Mouse (Mus musculus) skeletal muscle tissue, adult 2 months (tissue): Measurements from ENCODE around the gene Fgfr1op.
"Not testable (repeated sequence)": the region's sequence is repeated elsewhere in the genome, so short reads cannot be mapped to it uniquely, and the experiment has no call there.

Experiments used
- DNase-seq: peaks from one replicate; pipeline ENCODE4 v3.0.0-alpha.2; 2012; ENCODE audit warnings: low read depth, low spot score

The Fgfr1op gene

DNA sequence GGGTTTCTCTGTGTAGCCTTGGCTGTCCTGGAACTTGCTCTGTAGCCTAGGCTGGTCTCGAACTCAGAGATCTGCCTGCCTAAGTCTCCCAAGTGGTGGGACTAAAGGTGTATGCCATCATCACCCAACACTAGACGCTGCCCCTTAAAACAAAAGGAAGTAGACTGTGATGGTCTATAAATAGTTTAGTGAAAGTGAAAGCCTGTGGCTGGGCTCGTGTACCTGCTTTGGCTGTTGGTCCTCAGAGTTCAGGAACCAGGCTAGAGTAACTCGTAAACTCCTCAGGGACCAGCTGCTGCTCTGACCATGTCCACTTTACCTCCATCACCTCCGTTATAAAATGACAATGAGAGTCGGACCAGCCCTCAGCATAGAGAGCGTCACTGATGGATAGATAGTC lies 5.0 kb downstream of the Fgfr1op start:
- no peak for DNase-seq

DNA sequence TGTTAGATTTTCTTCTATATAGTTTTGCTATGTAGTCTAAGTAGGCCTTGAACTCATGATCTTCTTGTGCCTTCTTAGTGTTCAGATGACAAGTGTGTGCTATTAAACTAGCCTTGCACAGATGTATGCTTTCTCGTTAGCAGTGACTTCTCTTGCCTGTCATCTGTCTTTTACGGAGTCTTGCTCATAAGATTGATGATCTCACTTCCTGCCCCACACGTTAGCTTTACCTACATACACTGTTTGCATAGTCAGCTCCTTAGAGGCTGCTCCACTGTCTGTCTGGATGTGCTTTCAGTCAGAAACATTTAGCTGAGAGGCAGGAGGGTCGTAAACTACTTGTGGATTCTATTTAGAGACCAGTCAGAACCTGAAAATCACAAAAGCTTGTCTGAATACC lies 5.8 kb downstream of the Fgfr1op start:
- DNase-seq, result no peak

DNA sequence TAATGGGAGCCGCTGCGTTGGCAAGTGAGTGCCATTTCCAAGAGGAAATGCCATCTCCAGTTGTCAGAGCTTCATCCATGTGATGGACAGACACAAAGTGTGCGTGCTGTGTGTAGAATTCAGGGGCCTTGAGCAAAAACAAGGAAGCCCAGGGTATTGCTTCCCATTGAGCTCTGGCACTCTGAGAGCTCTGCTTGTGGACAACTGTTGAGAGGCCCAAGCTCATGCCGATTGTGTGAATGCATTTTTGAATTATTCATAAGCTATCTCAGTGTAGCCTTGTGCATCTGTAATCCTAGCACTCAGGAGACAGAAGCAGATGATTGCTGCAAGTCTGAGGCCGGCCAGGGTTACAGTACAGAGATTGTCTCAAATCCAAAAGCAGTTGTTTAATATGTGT lies 11.8 kb downstream of the Fgfr1op start:
- no peak for DNase-seq

DNA sequence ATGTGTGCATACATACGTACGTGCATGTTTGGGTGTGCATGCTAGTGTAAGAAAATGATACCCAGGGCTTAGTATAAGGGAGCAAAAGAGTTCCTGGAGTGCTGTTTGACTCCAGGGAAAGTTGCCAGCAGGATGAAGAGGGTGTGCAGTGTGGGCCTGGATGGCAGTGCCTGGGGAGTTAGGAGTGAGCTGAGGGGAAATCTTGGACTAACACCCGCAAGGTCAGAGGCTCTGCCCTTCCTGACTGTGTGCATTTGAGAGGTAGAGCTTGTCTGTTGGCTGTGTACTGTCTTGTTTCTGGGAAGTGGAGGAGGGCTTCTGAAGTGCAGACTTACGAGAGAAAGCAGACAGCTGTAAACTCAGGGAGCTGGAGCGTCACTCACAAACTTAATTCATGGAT lies 18.5 kb downstream of the Fgfr1op start:
- DNase-seq, result no peak

DNA sequence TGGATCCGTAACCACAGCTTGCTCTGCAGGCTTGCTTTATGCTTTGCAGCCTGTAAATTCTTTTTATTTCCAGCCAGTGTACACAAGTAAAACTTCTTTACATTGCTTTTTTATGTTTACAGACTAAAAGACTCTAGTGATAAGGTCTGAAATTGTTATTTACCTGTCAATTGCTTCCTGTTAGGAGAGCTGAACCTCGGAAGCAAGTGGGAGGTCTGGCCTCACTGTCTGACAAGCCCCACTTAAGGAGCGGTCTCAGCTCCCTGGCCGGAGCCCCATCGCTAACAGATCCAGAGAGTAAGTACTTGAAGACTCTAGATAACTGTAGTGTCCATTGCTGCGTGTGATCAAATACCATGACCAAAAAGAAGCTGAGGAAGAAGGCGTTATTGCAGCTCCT lies 18.9 kb downstream of the Fgfr1op start:
- no peak for DNase-seq

DNA sequence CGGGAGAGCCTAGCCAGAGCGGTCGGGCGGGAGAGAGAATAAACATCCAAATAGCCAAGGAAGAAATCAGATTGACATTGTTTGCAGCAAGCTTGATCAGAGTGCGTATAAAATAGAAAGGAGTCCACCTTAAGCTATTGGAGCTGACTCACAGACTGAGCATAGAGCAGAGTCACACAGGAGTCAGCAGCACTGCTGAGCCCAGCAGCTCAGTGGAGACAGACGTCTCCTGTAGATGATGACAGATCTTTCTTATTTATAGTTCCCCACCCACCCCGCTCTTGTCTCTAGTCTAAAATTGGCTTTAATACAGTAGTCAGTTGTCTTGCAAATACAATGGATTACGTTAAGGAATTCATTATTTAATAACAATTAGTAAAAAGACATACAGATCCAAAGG lies 28.4 kb downstream of the Fgfr1op start:
- no peak for DNase-seq

DNA sequence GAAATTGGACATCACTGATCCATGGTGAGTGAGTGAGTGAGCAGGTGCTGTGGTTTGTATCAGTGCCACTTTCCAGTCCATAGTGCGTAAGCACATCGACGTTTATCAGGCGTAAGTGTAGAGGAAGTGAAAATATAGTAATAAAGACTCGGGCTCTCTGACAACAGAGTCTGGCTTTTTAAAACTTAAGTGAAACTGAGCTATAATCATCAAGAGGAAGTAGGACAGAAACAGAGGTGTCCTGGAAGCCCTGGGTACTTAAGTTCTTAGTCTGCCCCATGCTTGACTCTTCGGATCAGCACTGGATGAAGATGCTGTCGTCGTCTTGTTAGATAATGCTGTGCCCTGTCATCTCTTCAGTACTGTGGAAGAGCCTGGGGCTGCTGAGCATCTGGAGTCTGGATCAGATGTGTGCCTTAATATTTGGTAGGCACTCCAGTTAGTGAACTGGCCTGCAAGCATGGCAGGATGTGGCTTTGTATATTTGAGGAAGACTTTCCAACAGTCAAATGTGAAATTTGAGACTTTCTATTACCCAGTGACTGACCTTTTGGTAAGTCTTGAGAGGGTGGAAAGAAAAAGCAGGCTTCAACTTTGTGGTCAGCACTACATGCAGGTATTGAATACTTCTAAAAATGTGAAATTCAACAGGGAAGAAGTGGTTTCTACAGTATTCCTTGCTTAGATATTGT lies 30.5 kb downstream of the Fgfr1op start:
- DNase-seq, result peak; percentile 31

DNA sequence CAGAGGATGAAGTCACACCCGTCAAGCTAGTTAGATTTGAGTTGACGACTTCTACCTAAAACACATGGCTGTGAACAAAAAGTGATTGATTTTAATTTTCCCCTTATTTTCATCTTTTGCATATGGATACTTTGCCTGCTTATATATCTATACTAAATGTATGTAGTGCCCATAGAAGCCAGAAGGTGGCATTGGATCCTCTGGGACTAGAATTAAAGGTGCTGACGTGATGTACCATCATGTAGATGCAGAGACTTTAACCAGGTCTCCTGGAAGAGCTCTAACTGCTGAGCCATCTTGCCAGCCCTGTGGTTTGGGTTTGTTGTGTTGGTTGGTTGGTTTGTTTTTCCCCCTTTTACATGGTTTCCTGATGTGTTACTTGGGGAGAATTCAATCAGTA lies 32.4 kb downstream of the Fgfr1op start:
- DNase-seq, result no peak

DNA sequence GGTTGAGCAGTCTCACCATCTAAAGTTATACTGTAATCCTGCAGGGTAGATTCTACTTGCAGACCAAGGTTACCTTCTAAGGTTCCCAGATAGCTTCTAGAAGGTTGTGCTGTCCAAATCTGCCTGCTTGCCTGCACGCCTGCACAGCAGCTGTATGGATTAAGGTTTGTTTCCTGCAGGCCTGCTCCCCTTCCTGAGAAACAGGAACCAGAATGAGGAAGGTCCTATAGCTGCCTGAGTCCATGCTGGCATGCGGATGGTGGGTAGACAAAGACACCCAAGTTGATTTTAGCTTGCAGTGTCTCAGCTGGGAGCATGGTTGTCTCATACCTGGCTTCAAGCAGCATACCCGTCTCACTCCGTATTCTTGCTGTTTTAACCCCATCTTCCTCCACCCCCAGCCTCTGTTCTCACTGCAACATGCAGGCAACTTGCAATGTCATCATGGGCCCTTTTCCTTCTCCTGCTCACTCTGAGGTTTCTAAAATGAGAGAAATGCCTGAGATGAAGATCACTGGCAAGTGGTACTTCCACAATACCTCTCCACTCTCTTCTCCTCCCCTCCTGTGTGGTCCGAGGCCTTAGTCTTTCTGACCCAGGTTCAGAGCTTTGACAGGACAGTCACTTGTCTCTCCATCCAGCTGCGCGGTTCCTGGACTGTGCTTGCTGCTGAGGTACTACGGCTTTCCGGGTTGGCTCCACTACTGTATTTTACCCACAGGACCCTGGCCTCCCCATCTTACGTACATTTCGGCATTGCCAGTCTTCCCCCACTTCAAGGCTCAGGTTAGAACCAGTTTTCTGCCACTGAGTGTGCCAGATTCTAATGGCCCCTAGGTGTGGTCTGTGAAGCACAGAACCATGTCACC lies 34.0 kb downstream of the Fgfr1op start:
- DNase-seq, result peak; percentile 8

DNA sequence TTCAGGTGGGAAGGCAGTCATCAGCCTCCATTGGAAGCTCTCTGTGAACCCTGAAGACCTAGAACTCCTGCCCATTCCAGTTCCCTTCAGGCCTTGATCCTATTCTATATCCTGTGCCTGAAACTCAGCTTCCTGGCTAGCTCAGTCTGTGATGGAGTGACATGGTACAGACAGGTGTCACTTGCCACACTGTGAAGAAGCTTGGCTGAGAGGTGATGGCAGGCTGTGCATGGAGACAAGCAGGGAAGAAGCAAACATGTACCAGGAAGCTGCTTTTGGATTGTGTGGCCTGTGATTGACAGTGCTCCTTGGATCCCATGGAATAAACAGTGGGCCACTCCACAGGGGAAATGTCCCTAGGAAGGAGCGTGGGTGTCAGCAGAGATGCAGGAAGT lies 34.6 kb downstream of the Fgfr1op start:
- no peak for DNase-seq

DNA sequence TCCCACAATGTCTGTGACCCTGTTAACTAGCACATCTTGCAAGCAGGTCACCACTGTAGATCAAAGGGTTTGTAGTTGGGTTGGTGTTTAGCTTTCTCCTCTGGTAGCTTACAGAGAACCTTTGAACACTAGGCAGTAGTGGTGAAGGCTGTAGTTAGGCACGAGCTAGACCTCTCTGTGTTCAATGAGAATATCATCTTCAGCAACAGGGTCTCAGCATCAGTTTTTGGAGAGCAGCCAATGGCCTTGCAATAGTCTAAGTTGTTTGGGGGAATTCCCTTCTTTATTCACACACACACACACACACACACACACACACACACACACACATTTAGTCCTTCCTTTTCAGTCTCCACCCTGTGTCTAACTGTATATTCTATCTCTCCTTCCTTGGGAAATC lies 38.2 kb downstream of the Fgfr1op start:
- DNase-seq, result no peak

DNA sequence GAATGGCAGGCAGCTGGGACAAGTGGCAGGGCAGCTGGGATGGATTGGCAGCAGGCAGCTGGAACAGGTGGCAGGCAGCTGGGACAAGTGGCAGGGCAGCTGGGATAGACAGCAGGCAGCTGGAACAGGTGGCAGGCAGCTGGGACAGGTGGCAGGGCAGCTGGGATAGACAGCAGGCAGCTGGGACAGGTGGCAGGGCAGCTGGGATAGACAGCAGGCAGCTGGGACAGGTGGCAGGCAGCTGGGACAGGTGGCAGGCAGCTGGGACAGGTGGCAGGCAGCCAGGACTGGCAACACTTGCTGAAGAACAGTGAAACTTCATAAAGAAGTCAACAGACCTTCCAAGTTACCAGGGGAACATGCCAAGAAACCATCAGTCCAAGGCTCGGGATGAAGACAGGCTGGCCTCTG lies 39.9 kb downstream of the Fgfr1op start:
- DNase-seq, result not testable (repeated sequence)

DNA sequence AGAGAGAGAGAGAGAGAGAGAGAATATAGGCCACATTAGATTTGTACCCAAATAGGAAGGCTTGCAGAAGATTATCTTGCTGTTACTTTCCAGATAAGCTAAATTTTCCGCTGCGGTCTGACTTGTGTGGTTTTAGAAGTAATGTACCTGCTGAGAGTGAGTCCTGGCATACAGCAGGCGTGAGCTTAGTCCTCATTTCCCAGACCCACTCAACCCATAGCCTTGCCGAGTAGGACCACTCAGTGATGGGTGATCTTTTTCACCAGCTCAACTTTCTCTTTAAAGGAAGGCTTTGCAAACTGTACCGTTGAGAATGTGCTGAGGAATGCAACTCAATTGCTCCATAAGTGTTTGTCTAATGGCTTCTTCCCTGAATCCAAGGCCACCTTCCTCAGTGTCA lies 41.4 kb downstream of the Fgfr1op start:
- no peak for DNase-seq

DNA sequence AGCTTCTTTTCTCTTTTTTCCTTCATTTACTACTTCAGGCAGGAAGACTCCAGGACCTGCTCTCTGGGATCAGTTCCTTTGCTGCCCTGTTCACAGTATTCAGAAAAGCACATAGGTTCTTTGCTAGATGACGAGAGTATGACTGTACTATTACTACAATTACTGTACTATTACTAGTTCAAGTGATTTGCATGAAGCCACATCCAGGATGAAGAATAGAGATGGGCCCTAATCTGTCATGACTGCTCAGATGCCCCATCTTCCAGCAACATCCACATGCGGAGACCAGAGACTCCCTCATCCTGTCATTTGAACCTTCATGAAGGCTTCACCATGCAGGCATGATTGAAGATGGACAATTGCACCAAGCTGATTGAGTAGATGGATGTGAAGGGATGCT lies 44.4 kb downstream of the Fgfr1op start:
- no peak for DNase-seq

DNA sequence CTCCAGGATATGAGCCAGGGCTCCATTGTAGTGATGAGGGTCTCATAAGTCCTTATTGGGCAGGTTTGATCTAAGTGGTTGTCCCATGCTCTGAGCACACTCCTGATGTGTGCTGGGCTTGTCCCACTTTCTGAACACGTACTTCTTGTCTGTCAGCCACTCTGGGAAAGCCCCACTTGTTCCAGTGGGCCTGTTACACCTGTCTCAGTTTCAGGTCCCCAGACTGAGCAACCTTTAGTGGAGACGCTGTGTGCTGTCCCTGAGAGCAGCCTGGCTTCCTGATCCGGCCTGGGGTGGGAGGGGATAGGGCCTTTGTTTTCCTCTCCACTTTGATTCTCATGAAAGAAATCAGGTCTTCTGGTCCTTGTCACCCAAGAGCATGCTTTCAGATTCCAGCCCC lies 44.9 kb downstream of the Fgfr1op start:
- DNase-seq, result no peak

DNA sequence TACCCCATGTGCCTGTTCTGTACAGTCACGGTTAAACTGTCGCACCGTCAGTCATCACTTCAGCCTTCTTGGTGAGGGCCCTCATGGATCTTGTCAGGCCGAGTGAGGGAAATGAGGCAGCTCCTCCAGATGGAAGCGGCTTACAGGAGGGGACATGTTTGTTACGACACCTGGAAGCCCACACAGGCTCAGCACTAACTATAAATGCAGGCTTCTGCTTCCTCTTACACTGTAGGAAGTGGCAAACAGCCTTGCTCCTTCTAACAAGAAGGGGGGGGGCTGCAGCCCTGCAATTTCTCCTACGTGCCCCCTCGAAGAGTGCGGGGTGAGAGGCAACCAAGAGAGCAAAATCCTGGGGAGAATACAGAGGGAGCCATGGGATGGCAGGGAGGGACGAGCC lies 45.4 kb downstream of the Fgfr1op start:
- no peak for DNase-seq

DNA sequence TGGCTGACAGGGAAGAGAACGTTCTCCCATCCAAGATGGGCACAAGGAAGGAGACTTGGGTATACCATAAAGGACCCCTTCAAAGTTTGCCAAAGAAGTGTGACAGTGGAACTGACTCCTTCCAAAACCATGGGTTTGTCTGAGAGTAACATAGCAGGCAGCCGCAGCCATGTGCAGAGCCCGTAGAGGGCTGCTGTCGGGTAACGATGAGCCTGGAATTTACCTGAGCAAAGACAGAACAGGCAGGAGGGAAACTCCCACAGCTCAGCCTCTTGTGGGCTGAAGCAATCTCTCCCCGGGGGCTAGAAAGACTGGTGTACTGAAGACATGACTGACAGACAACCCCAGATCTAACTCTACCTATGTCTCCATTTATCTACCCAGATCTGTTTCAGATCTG lies 46.1 kb downstream of the Fgfr1op start:
- no peak for DNase-seq

DNA sequence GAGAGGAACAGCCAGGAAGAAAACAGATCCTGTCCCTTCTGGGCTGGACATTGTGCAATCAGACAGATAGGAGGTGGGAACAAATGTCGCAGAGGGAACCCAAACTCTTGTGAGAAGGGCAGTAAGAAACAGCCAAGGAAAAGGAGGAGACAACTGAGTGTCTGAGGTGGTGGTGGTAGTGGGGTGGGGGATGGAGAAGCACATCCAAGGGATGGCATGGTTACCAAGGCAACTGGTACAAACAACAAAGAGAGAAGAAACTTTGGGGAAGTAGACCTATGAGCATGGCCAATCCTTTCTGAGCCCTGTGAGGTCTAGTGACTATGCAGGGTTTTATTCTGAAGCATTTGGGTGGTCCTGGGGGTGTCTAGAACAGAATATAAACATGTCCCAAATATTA lies 49.1 kb downstream of the Fgfr1op start:
- DNase-seq, result no peak

DNA sequence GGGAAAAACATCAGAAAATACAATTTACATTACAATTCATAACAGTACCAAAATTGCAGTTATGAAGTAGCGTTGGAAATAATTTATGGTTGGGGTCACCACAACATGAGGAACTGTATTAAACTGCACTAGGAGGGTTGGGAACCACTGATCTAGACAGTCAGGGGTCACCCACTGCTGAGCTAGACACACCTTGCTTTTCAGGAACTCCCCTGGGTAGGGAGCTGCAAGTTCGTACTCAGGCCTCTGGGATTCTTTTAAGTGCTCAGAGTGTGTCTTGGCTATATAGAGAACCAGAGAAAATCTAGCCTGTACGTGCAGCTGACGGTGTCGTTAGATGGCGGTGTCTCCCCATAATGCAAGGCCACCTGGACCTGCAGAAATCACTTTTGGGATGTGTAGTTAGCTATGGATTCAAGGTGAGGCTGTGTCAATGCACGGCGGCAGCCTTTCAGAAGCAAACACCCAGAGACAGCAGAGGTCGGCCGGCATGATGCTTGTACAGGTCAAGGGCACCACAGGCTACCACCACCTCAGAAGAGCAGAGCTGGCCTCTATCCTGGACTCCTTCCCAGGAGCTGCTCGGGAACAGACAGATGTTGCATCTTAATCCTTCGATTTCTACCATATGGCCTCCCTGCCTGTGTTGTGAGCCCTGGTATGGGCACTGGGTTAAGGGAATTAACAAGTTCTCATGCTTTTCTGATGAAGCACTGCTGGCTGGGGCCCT lies 49.9 kb downstream of the Fgfr1op start:
- DNase-seq, result no peak

DNA sequence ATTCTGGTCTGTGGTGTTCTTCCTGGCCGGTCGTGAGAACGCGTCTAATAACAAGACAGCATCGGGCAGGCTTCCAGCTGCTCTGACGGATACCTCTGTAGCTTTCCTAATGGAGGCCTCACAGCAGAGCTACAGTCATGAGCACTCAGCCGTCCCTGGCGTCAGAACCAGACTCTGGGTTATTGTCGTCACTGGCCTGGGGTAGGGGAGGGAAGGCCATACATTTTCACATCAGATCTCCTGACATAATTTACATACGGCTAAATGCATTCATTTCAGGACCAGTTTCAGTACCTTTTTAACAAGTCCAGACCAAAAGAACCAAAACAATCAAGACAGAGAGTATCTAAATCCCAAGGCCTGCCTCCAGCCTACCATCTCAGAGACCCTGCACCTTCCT lies 57.9 kb downstream of the Fgfr1op start:
- DNase-seq, result no peak

DNA sequence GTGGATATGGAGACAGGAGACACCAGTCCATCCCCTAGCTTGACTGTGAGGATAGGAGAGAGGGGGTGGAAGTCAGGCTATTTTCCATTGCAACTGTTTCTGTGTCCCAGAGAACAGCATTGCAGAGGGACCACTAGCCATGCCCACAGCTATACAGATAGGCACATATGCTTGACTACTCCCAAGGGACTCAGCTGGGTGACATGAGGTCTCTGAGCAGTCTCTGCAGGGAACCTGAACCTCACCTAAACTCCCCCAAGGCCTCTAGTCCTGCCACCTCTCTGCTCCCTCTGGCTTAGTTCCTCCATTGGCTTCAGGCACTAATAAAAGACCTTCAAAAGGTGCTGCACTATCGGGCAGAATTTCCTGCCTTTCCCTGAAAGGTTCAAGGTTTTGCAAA lies 58.8 kb downstream of the Fgfr1op start:
- DNase-seq, result no peak

DNA sequence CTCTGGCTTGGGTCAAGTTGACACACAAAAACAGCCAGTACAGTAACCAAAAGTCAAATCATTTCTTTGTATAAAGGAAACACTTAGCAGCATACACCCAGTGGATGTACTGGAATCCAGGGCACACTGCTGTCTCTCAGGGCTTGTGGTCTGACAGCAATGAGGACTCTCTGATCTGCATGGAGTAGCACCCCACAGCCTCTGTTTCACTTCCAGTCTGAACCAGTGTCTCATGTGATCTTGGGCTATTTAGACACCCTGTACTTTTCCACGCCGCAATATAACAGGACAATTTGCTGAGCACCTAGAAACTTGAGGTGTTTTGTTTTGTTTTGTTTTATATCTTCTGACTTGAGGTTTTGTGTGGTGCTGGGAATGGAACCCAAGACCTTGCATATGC lies 59.9 kb downstream of the Fgfr1op start:
- DNase-seq, result no peak

DNA sequence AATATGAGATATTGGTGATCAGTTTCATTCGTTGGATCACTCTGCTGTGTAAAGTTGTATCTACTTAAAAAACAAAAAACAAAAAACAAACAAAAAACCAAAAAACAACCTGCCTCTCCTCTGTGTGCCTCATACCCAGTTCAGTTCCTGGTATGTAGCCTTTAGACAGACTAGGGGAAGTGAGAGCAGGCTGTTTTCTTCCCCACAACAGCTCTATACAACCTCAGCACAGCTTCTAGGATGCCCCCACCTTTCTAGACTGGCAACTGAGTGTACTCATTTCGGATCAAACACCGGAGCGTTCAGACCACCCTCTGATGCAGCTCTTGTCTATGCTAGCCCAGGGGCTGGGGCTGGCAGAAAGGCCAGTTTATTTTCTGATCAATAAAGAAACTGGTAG lies 60.4 kb downstream of the Fgfr1op start:
- DNase-seq, result no peak
